Mouse (Mus musculus) megakaryocyte, embryonic 14.5 days (primary cell): ENCODE measurements around the gene Eea1.
"Not testable (repeated sequence)": the region's sequence is repeated elsewhere in the genome, so short reads cannot be mapped to it uniquely, and the experiment has no call there.

Source experiments
- FLI1 ChIP-seq: IDR thresholded peaks from 2 replicates; pipeline ENCODE4 v1.6.1; 2012; ENCODE audit warnings: low read length, inconsistent platforms, mixed read lengths
- GATA1 ChIP-seq: IDR thresholded peaks from 3 replicates; pipeline ENCODE4 v1.6.1; 2012; ENCODE audit warnings: mixed read lengths, low read length, inconsistent platforms, borderline replicate concordance

- TF ChIP-seq GATA1, FLI1: not testable (repeated sequence)
These were observed 137.1 kb downstream of the Eea1 start for GRCm38 (mm10) chr10:96077480-96078066.
